ENCODE assay signal across 8 mouse cellular contexts in the genomic region with DNA sequence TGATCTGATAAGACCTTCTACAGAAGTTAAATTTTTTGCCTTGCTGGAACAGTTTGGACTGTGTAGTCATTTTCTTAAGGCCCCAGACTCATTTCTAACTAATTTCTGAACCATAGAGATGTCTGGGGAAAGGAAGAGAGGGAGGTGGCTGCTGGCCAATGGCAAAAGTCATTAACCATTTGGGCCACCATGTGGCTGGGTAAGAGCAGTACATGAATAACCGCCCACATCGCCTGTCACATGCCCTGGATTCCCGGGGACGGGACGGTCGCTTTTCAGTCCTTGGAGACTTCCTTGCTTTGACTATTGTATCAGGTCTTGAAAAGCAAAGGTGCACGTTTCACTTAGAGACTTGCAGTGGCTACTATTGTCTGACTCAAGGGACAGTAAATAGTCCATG.
"Had no signal": no experiment of that assay in that cellular context is flagged by ENCODE, and none has a peak within 500 bp of the region (broad histone marks: within the 10 kb centered on the region; RNA-seq: fewer than 3 reads in every experiment).

No protein-coding gene starts in this region.

- DNase-seq: layer of hippocampus, postnatal 36 days; lung, postnatal 14 days; right cerebral cortex, adult 18-20 months; right cerebral cortex, postnatal 25 days; thymus, postnatal 4 days had no signal

- ATAC-seq: intestine, postnatal 0 days; liver, embryonic 12.5 days; midbrain, embryonic 13.5 days had no signal
